Mouse (Mus musculus) kidney, adult 8-10 months (tissue): ENCODE results near the gene Efnb2.
A peak's percentile ranks its signal among the peaks of the same experiment; 100 is the strongest.

ENCODE experiments used
- DNase-seq, 2 experiments: peaks; one replicate each; pipeline ENCODE4 v3.0.0; 2022

Efnb2 gene

DNA sequence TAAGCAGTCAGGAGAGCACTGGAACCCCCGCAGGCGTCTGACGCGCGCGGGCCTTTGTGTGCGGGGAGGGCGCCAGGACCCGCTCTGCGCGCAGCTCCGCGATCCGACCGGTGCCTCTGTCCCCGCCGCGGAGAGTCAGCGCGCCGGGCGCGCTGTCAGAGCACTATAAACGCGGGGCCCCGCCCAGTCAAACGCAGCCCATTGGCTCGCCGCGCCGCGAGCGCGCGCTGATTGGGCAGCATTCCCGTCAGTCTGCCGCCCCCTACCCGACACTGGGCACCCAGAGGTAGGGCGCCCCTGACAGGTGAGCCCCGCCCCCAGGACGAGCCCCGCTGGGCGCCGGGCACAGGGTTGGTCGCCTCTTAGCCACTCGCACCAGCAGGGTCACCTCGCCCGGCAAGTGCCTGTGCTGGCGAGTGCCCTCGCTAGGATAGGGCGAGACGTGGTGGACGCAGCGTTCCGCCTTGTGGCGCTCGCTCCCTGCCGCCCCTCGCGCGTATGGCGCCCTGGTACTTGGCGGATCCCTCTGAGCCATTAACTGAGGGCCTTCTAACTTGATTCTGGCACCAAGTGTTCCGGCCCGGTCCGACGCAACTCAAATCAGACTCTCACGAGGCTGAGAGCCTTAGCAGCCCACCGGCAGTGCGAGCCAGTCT lies at the start of gene Efnb2:
Gene Efnb2, minus strand, starts transcription at position 140 of the 656 bp plus-strand sequence.
- peak; percentile 95 to 97 for DNase-seq

- no peak for DNase-seq
Measured at GRCm38 (mm10) chr8:8704813-8705212, 43.8 kb upstream of the Efnb2 start.

- DNase-seq: peak in 1 of 2 experiments; percentile 14
Measured at GRCm38 (mm10) chr8:8703668-8704067, 42.6 kb upstream of the Efnb2 start.

GRCm38 (mm10) chr8:8700821-8701220 lies 39.8 kb upstream of the Efnb2 start:
- no peak for DNase-seq

DNA sequence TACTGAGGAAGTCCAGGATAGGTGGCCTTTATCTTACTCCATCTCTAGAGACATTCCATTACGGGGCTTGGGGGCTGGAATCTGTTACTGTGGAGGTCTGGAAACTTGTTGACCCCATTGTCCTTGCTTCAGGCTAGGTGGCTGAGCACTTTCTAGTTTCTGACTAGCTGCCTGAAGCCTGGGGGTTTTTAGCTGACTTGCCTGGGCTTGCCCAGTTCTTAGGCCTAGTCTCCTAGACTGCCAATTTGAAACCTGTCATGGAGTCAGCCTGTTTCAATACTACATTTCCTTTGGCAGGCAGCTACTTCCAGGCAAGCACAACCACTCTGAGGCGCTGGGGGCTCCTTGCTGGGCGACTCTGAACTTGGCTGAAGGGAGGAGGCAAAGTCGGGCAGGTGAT lies 39.2 kb upstream of the Efnb2 start:
- DNase-seq: no peak

GRCm38 (mm10) chr8:8690146-8691092 lies 29.4 kb upstream of the Efnb2 start, which contains the start of gene Arglu1:
Gene Arglu1, minus strand, starts transcription at chr8:8690521.
- DNase-seq: peak; percentile 95 to 96

DNA sequence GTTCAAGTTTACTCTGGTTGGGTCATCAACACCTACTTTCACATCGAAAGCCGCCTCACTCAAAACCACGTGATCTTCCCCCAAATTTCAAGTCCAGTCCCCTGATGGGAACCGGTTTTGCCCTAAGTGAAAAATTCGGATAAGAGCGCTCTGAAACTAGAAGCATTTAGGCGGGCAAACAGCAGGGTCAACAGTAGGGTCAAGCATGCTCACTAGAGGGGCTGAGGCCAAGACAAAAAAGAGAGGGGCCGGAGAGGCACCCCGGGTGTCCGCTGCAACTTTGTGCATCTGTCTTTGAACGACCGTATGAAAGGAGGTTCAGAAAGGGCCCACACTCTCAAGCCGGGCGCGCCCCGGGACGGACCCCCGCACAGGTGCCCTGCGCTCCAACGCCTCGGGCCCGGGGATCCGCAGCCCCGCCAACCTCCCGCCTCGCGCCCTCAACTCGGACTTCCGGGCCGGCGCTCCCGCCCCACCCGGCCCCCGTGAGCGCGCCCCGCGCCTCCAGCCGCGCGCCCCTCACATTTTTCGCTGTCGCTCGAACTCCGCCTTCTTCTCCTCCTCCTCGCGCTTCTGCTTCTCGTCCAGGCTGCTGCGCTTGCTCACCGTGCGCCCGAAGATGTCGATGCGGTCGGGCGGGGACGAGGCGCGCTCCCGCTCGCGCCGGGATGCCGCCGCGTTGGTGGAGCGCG lies 28.6 kb upstream of the Efnb2 start:
- peak; percentile 40 to 41 for DNase-seq

- DNase-seq: no peak
Measured at GRCm38 (mm10) chr8:8688823-8689453, 27.9 kb upstream of the Efnb2 start.

DNA sequence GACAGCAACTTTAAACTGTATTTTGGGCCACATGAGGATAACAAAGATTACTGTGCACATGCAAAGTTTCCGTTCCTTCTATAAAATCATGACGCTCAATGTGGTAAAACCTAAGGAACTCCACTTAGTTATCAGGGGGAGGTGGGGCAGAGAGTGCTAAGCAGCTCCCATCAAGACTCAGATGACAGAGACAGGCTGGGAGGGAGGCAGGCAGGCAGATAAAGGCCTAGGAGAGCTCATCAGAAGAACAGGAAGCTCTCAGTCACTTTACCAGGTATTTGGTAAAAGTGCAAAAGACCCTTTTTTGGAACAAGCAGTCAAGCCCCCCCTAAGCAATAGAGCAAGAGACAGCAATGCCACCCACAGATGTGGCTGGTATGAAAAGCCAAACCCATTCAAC lies 24.5 kb upstream of the Efnb2 start:
- no peak for DNase-seq

DNA sequence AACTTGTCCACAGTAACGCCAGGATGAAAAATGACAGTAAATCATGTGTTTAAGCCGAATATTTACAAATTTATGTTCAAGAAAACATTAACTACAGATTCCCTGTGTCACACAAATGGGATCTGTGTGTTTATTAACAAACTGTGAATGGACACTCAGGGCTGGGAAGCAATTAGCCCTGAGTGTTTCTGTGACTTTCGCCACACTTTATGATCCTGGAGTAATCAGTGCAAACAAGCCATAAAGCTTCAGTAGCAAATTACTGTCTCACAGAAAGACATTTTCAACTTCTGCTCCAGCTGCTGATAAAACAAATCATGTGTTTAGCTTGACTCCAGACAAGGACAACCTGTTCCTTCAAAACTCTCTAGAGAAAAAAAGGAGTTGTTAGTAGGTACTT lies 21.7 kb upstream of the Efnb2 start:
- DNase-seq: no peak

DNA sequence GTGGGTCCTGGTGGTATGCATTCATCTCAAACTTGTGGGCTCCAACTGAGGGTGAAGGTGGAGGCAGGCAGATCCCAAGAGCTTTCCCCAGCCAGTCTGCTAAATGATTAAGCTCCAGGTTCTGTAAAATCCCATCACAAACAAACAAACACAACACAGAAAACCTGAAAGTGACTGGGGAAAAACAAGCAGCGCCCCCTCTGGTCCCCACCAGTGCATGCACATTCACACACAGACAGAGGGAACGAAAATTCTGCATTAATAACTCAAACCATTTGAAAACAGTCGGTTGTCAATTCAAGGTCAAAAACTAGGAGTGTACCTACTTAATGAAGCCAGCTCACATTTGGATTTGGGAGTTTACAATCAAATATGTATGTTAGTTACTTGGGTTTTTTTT lies 17.2 kb upstream of the Efnb2 start:
- DNase-seq: no peak

GRCm38 (mm10) chr8:8674864-8675263 lies 13.8 kb upstream of the Efnb2 start:
- no peak for DNase-seq

- DNase-seq: peak; percentile 82 to 93
Measured at GRCm38 (mm10) chr8:8661759-8662138, 707 bp upstream of the Efnb2 start.

DNA sequence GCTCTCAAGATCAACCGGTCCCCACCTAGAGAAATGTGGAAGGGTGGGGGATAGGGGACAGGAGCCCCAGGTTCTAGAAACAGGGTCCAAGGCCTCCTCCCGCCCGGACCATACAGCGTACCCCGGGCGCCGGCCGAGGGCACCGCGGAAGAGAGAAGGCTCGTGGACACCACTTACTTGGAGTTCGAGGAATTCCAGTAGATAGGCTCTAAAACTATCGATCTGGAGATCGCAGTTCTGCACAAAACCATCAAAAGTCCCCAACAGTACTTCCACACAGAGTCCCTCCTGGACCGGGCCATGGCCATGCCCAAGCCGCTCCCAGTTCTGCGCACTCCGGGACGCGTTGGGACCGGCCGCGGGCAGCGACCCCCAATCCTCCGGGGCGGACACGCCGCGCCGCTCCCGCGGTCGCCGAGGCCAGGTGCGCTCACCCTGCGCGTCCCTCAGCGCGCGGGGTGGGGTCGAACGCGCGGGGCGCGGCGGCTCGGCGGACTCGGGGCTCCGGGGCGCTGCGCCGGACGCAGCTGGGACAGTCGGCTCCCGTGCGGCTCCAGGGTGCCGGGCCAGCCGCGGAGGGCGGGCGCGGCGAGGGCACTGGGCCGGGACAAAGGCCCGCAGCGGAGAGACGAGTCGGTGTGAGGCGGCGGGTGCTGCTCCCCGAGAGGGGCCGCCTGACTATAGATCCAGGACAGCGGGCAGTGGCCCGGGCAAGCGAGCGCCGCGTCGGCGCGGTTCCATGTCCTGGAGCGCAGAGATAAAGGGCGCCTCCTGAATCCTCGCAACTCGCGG lies 539 bp downstream of the Efnb2 start:
- no peak for DNase-seq

- DNase-seq: no peak
Measured at GRCm38 (mm10) chr8:8659503-8660306, 1.3 kb downstream of the Efnb2 start.

GRCm38 (mm10) chr8:8658426-8659224 lies 2.4 kb downstream of the Efnb2 start:
- peak; percentile 69 to 76 for DNase-seq

- DNase-seq: no peak
Measured at GRCm38 (mm10) chr8:8657692-8658355, 3.2 kb downstream of the Efnb2 start.

DNA sequence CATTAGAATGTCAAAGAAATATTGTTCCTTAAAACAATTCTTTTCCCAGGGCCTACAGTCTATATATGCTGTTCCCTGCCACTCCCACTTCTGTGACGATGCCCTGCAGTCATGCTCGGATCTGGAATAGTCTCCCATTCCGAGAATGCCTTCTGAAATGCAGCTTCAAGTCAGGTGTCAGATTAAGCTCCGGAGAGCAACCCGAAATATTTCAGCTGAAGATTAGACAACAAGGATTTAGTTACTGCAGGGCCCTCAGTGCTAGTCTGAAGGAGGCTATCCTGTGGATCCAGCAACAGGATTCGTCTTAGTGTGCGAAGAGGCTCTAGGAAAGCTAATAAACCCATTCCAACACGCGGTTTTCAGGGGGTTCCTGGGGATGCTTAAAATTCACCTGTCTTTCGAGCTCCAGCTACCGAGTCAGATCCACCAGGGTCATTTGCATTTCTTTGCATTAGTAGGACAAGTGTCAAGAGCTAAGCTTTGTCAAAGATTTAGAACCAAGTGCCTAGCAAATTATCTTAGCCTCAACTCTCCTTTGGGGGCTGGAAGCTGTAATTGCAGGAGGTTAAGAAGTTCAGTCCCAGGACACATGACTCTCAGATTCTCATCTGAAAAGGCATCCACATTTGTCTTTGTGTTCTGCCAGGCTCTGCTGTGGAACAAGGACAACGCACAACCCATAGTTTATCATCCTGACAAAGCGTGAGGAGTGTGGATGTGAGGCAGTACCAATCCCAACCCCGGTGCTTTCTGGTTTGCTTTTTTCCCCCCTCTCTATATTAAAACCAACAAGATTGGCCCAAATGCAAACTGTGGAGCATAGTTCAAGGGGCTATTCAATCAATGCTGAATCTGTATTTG lies 4.2 kb downstream of the Efnb2 start:
- no peak for DNase-seq
